Mouse (Mus musculus) MEL (cell line): ENCODE measurements around the gene Chrne. TPM values are rescaled to one million over a fixed set of nuclear protein-coding genes. Genes with fewer than 3 reads are reported as not detected.

Source experiments
- DNase-seq: peaks from one replicate; pipeline ENCODE4 v3.0.0; 2011; ENCODE audit warnings: low read depth, low spot score
- H3K27ac ChIP-seq: 2 replicates; pipeline ENCODE4 v1.5.1; 2012; ENCODE audit warnings: low read depth, mild to moderate bottlenecking, control low read depth, low read length, moderate library complexity; ENCODE audit not compliant: control insufficient read depth
- H3K27me3 ChIP-seq, 2 experiments: fragments of 150-350 bp in 1 of 2; sonication (generic) in 1 of 2; 2 replicates each; pipeline ENCODE4 v1.6.1; 2012; ENCODE audit warnings: low read length in 2 of 2, mild to moderate bottlenecking in 2 of 2, improper control_type of control experiment in 1 of 2, moderate library complexity in 1 of 2; ENCODE audit not compliant: insufficient read depth in 2 of 2, control insufficient read depth in 1 of 2
- H3K36me3 ChIP-seq, 2 experiments: 2 replicates each; pipeline ENCODE4 v1.6.1; 2012 to 2014; ENCODE audit warnings: low read length in 2 of 2, improper control_type of control experiment in 1 of 2, inconsistent platforms in 1 of 2, mild to moderate bottlenecking in 1 of 2; ENCODE audit not compliant: insufficient read depth in 2 of 2, control insufficient read depth in 1 of 2
- H3K4me1 ChIP-seq, 2 experiments: fragments of 150-350 bp in 1 of 2; sonication (generic) in 1 of 2; 2 replicates each; pipeline ENCODE4 v1.6.1; 2012; ENCODE audit warnings: low read length in 2 of 2, improper control_type of control experiment in 1 of 2, mild to moderate bottlenecking in 1 of 2; ENCODE audit not compliant: insufficient read depth in 2 of 2, control insufficient read depth in 1 of 2
- H3K4me3 ChIP-seq, 2 experiments: fragments of 150-350 bp in 1 of 2; sonication (generic) in 1 of 2; 2 replicates each; pipeline ENCODE4 v1.5.1; 2012; ENCODE audit warnings: low read depth in 2 of 2, low read length in 2 of 2, mild to moderate bottlenecking in 2 of 2, moderate library complexity in 2 of 2, control low read depth in 1 of 2, improper control_type of control experiment in 1 of 2; ENCODE audit not compliant: control insufficient read depth in 1 of 2, insufficient read depth in 1 of 2
- H3K79me2 ChIP-seq: 2 replicates; pipeline ENCODE4 v1.6.1; 2012; ENCODE audit warnings: mild to moderate bottlenecking, low read length, moderate library complexity; ENCODE audit not compliant: control insufficient read depth, poor library complexity, insufficient read depth
- H3K9ac ChIP-seq: 2 replicates; pipeline ENCODE4 v1.6.1; 2012; ENCODE audit warnings: low read depth, mild to moderate bottlenecking, control low read depth, low read length, moderate library complexity; ENCODE audit not compliant: control insufficient read depth, poor library complexity, severe bottlenecking
- H3K9me3 ChIP-seq: fragments of 150-350 bp; sonication (generic); replicated peaks from 2 replicates; pipeline ENCODE4 v1.6.1; 2012; ENCODE audit warnings: mild to moderate bottlenecking, low read length, improper control_type of control experiment, moderate library complexity; ENCODE audit not compliant: insufficient read depth
- BHLHE40 ChIP-seq: IDR thresholded peaks from 2 replicates; pipeline ENCODE4 v1.6.1; 2012; ENCODE audit warnings: low read depth, mild to moderate bottlenecking, inconsistent platforms, low read length, improper control_type of control experiment, borderline replicate concordance
- CHD1 ChIP-seq: IDR thresholded peaks from 2 replicates; pipeline ENCODE4 v1.6.1; 2012; ENCODE audit warnings: low read depth, mild to moderate bottlenecking, inconsistent platforms, low read length, improper control_type of control experiment
- CHD2 ChIP-seq: IDR thresholded peaks from 2 replicates; pipeline ENCODE4 v1.6.1; 2011; ENCODE audit warnings: low read length, improper control_type of control experiment
- CTCF ChIP-seq, 3 experiments: IDR thresholded peaks in 2 of 3; conservative IDR thresholded peaks in 1 of 3; 2 replicates each; pipeline ENCODE4 v1.5.1; 2011 to 2012; ENCODE audit warnings: low read length in 3 of 3, low read depth in 2 of 3, mild to moderate bottlenecking in 2 of 3, improper control_type of control experiment in 1 of 3, inconsistent platforms in 1 of 3, mixed read lengths in 1 of 3, moderate library complexity in 1 of 3; ENCODE audit not compliant: control insufficient read depth in 1 of 3, insufficient read depth in 1 of 3, poor library complexity in 1 of 3, severe bottlenecking in 1 of 3
- E2F4 ChIP-seq: IDR thresholded peaks from 2 replicates; pipeline ENCODE4 v1.6.1; 2011; ENCODE audit warnings: low read depth, low read length, improper control_type of control experiment, borderline replicate concordance
- ELF1 ChIP-seq: IDR thresholded peaks from 2 replicates; pipeline ENCODE4 v1.6.1; 2014; ENCODE audit warnings: low read depth, mild to moderate bottlenecking, inconsistent platforms, low read length, improper control_type of control experiment, moderate library complexity
- EP300 ChIP-seq, 2 experiments: IDR thresholded peaks; 2 replicates each; pipeline ENCODE4 v1.6.1; 2011; ENCODE audit warnings: improper control_type of control experiment in 2 of 2, low read length in 2 of 2, low read depth in 1 of 2, mild to moderate bottlenecking in 1 of 2
- ETS1 ChIP-seq: IDR thresholded peaks from 2 replicates; pipeline ENCODE4 v1.6.1; 2012; ENCODE audit warnings: low read depth, mild to moderate bottlenecking, inconsistent platforms, low read length, improper control_type of control experiment, moderate library complexity
- HCFC1 ChIP-seq: IDR thresholded peaks from 2 replicates; pipeline ENCODE4 v1.6.1; 2012; ENCODE audit warnings: low read depth, mild to moderate bottlenecking, inconsistent platforms, low read length, improper control_type of control experiment, moderate library complexity
- JUND ChIP-seq: IDR thresholded peaks from 2 replicates; pipeline ENCODE4 v1.6.1; 2011; ENCODE audit warnings: low read depth, mild to moderate bottlenecking, improper control_type of control experiment, low read length
- KAT2A ChIP-seq: conservative IDR thresholded peaks from 2 replicates; pipeline ENCODE4 v1.6.1; 2012; ENCODE audit warnings: low read depth, low read length, improper control_type of control experiment, inconsistent platforms
- MAFK ChIP-seq: IDR thresholded peaks from 2 replicates; pipeline ENCODE4 v1.6.1; 2011; ENCODE audit warnings: low read depth, mild to moderate bottlenecking, low read length, improper control_type of control experiment, borderline replicate concordance
- MAZ ChIP-seq: IDR thresholded peaks from 2 replicates; pipeline ENCODE4 v1.6.1; 2012; ENCODE audit warnings: low read depth, mild to moderate bottlenecking, inconsistent platforms, low read length, improper control_type of control experiment
- MXI1 ChIP-seq: IDR thresholded peaks from 2 replicates; pipeline ENCODE4 v1.6.1; 2011; ENCODE audit warnings: mild to moderate bottlenecking, low read depth, low read length, improper control_type of control experiment
- MYB ChIP-seq: IDR thresholded peaks from 2 replicates; pipeline ENCODE4 v1.6.1; 2011; ENCODE audit warnings: mild to moderate bottlenecking, low read depth, low read length, improper control_type of control experiment
- MYC ChIP-seq: IDR thresholded peaks from 2 replicates; pipeline ENCODE4 v1.6.1; 2011; ENCODE audit warnings: low read depth, mild to moderate bottlenecking, low read length, improper control_type of control experiment, moderate library complexity
- NRF1 ChIP-seq: IDR thresholded peaks from 2 replicates; pipeline ENCODE4 v1.6.1; 2014; ENCODE audit warnings: low read depth, mild to moderate bottlenecking, inconsistent platforms, low read length, improper control_type of control experiment, moderate library complexity; ENCODE audit not compliant: poor library complexity, insufficient read depth, severe bottlenecking
- POLR2AphosphoS2 ChIP-seq: IDR thresholded peaks from 2 replicates; pipeline ENCODE4 v1.6.1; 2011; ENCODE audit warnings: low read length, improper control_type of control experiment
- POLR2AphosphoS5 ChIP-seq: IDR thresholded peaks from 2 replicates; pipeline ENCODE4 v1.6.1; 2012; ENCODE audit warnings: low read depth, borderline replicate concordance, mild to moderate bottlenecking, inconsistent platforms, low read length, moderate library complexity, mixed read lengths
- RAD21 ChIP-seq: IDR thresholded peaks from 2 replicates; pipeline ENCODE4 v1.6.1; 2011; ENCODE audit warnings: mild to moderate bottlenecking, low read depth, low read length, improper control_type of control experiment
- TAL1 ChIP-seq: IDR thresholded peaks from 2 replicates; pipeline ENCODE4 v1.6.1; 2012; ENCODE audit warnings: mild to moderate bottlenecking, inconsistent platforms, low read length, moderate library complexity, mixed read lengths
- TBP ChIP-seq: IDR thresholded peaks from 2 replicates; pipeline ENCODE4 v1.8.0; 2011; ENCODE audit warnings: low read depth, low read length, improper control_type of control experiment
- TCF12 ChIP-seq: IDR thresholded peaks from 2 replicates; pipeline ENCODE4 v1.6.1; 2014; ENCODE audit warnings: low read depth, mild to moderate bottlenecking, inconsistent platforms, low read length, improper control_type of control experiment, moderate library complexity
- UBTF ChIP-seq: IDR thresholded peaks from 2 replicates; pipeline ENCODE4 v1.6.1; 2012; ENCODE audit warnings: low read depth, mild to moderate bottlenecking, inconsistent platforms, low read length, improper control_type of control experiment, moderate library complexity, borderline replicate concordance; ENCODE audit not compliant: insufficient read depth
- USF1 ChIP-seq: IDR thresholded peaks from 2 replicates; pipeline ENCODE4 v1.6.1; 2014; ENCODE audit warnings: low read depth, mild to moderate bottlenecking, inconsistent platforms, low read length, improper control_type of control experiment, moderate library complexity
- ZC3H11A ChIP-seq: IDR thresholded peaks from 2 replicates; pipeline ENCODE4 v1.6.1; 2012; ENCODE audit warnings: low read depth, mild to moderate bottlenecking, inconsistent platforms, low read length, improper control_type of control experiment
- ZMIZ1 ChIP-seq: IDR thresholded peaks from 2 replicates; pipeline ENCODE4 v1.6.1; 2012; ENCODE audit warnings: low read depth, mild to moderate bottlenecking, inconsistent platforms, low read length, improper control_type of control experiment, moderate library complexity
- polyA plus RNA-seq, 2 experiments: library from polyadenylated mRNA; stranded (reverse) in 1 of 2; unstranded in 1 of 2; fragments of >175 nt in 1 of 2; fragments of >200 nt in 1 of 2; gene quantifications; 2 replicates each; pipeline versions ENCODE4 v1.2.1 to v1.2.4; 2012; ENCODE audit warnings: low replicate concordance in 2 of 2, low read depth in 1 of 2; ENCODE audit not compliant: insufficient read length in 2 of 2, insufficient read depth in 1 of 2, missing spikeins in 1 of 2
- total RNA-seq: library from RNA; depleted of rRNA; stranded (reverse); fragments of 300-350 nt; gene quantifications from 2 replicates; pipeline ENCODE4 v1.2.3, GENCODE M21; 2012

The Chrne gene
- total and polyA plus RNA-seq, 3 experiments, result 0.33 to 0.54 TPM; not detected in 1

GRCm38 (mm10) chr11:70586954-70587353, 32.1 kb downstream of the Chrne start:
- no peak overlapping the region for H3K9ac ChIP-seq
- H3K27me3 ChIP-seq, result no peaks in the 10 kb centered on the region
- H3K4me3 ChIP-seq, result no peak overlapping the region
- H3K9me3 ChIP-seq, result no peaks in the 10 kb centered on the region
- H3K4me1 ChIP-seq, result no peaks in the 10 kb centered on the region
- peaks cover 3% of the 10 kb centered on the region for H3K79me2 ChIP-seq
- H3K36me3 ChIP-seq, result no peaks in the 10 kb centered on the region; a peak in 2 of 4 replicates
- no peak for DNase-seq
- no peak overlapping the region for H3K27ac ChIP-seq
- TF ChIP-seq MAFK (no peak), E2F4 (no peak), MAZ (no peak), HCFC1 (no peak), USF1 (no peak), UBTF (no peak), MXI1 (no peak), CHD1 (no peak), EP300 (IDR thresholded peaks at IDR 0.05; ENCODE audit: low read depth in 1 of 2, low read length in 2 of 2) (no peak), ZC3H11A (no peak), BHLHE40 (no peak), NRF1 (no peak), ELF1 (no peak), JUND (no peak), TCF12 (no peak), TBP (no peak), ZMIZ1 (no peak)
- TF ChIP-seq, all 39 proteins: peak for 0

- peaks cover 2% of the 10 kb centered on the region; the same call in 1 of the 2 replicates for H3K79me2 ChIP-seq
- no peak overlapping the region for H3K4me3 ChIP-seq
- no peak overlapping the region for H3K9ac ChIP-seq
- H3K9me3 ChIP-seq, result no peaks in the 10 kb centered on the region
- no peaks in the 10 kb centered on the region for H3K27me3 ChIP-seq
- H3K36me3 ChIP-seq, result no peaks in the 10 kb centered on the region; a peak in 2 of 4 replicates
- H3K4me1 ChIP-seq, result no peaks in the 10 kb centered on the region
- DNase-seq, result no peak
- no peak overlapping the region for H3K27ac ChIP-seq
- TF ChIP-seq KAT2A, result no peak
- TF ChIP-seq RAD21, result no peak
- no peak for TF ChIP-seq CHD2
- TF ChIP-seq CHD1, result no peak
- no peak for TF ChIP-seq HCFC1
- no peak for TF ChIP-seq ETS1
- TF ChIP-seq USF1, result no peak
- no peak for TF ChIP-seq TCF12
- TF ChIP-seq POLR2AphosphoS5, result no peak
- TF ChIP-seq CTCF (IDR thresholded peaks at IDR 0.05 in 2 of 3, conservative IDR thresholded peaks at IDR 0.05 in 1 of 3; ENCODE audit: control insufficient read depth in 1 of 3, insufficient read depth in 1 of 3, low read depth in 2 of 3, low read length in 3 of 3, poor library complexity in 1 of 3, severe bottlenecking in 1 of 3), result no peak
- no peak for TF ChIP-seq MAFK
- no peak for TF ChIP-seq BHLHE40
- no peak for TF ChIP-seq MXI1
- no peak for TF ChIP-seq MYB
- TF ChIP-seq TAL1, result no peak
- TF ChIP-seq POLR2AphosphoS2, result no peak
- TF ChIP-seq ZMIZ1, result no peak
- no peak for TF ChIP-seq MAZ
- no peak for TF ChIP-seq NRF1
- TF ChIP-seq MYC, result no peak
These were observed 32.8 kb downstream of the Chrne start for GRCm38 (mm10) chr11:70586261-70586660.
